Mouse (Mus musculus) CH12.LX (cell line): ENCODE results near the gene Gm21992. TPM values are rescaled to one million over a fixed set of nuclear protein-coding genes. Genes with fewer than 3 reads are reported as not detected.

ENCODE experiments used
- DNase-seq: peaks from one replicate; pipeline ENCODE4 v3.0.0-alpha.2; 2013; ENCODE audit errors: extremely low read depth
- H3K27ac ChIP-seq: 2 replicates; pipeline ENCODE4 v1.5.1; 2012; ENCODE audit warnings: low read depth, mild to moderate bottlenecking, control low read depth, moderate library complexity; ENCODE audit not compliant: insufficient read depth
- H3K27me3 ChIP-seq: replicated peaks from 2 replicates; pipeline ENCODE3; 2012; ENCODE audit warnings: inconsistent platforms
- H3K36me3 ChIP-seq, 2 experiments: replicated peaks in 1 of 2; 2 replicates each; pipeline versions ENCODE3 to v1.6.1; 2012; ENCODE audit warnings: inconsistent platforms in 1 of 2, low read length in 1 of 2, mild to moderate bottlenecking in 1 of 2, mixed read lengths in 1 of 2, moderate library complexity in 1 of 2; ENCODE audit not compliant: control insufficient read depth in 1 of 2, insufficient read depth in 1 of 2
- H3K4me1 ChIP-seq, 2 experiments: 2 replicates each; pipeline ENCODE4 v1.6.1; 2012; ENCODE audit warnings: inconsistent platforms in 1 of 2, moderate library complexity in 1 of 2; ENCODE audit not compliant: insufficient read depth in 2 of 2, control insufficient read depth in 1 of 2
- H3K4me2 ChIP-seq: 2 replicates; pipeline ENCODE4 v1.6.1; 2012; ENCODE audit warnings: low read depth, mild to moderate bottlenecking, control low read depth; ENCODE audit not compliant: poor library complexity, insufficient read depth, severe bottlenecking
- H3K4me3 ChIP-seq, 3 experiments: fragments of 150-350 bp in 1 of 3; sonication (generic) in 1 of 3; replicated peaks in 1 of 3; 2 replicates each; pipeline versions ENCODE3 to v1.5.1; 2011 to 2012; ENCODE audit warnings: low read depth in 2 of 3, low read length in 2 of 3, mild to moderate bottlenecking in 2 of 3, moderate library complexity in 2 of 3, control low read depth in 1 of 3, improper control_type of control experiment in 1 of 3, inconsistent platforms in 1 of 3, mixed read lengths in 1 of 3; ENCODE audit not compliant: poor library complexity in 1 of 3
- H3K79me2 ChIP-seq: replicated peaks from 2 replicates; pipeline ENCODE4 v1.6.1; 2012; ENCODE audit warnings: mild to moderate bottlenecking, moderate library complexity; ENCODE audit not compliant: control insufficient read depth, poor library complexity, insufficient read depth, severe bottlenecking; ENCODE audit errors: extremely low read depth
- H3K9ac ChIP-seq: 2 replicates; pipeline ENCODE4 v1.6.1; 2012; ENCODE audit warnings: low read depth, mild to moderate bottlenecking, control low read depth, moderate library complexity; ENCODE audit not compliant: insufficient read depth
- H3K9me3 ChIP-seq: replicated peaks from 2 replicates; pipeline ENCODE3; 2012; ENCODE audit warnings: low read length, inconsistent platforms, mixed read lengths
- CHD2 ChIP-seq: IDR thresholded peaks from 2 replicates; pipeline ENCODE4 v1.6.1; 2011; ENCODE audit warnings: low read length, improper control_type of control experiment
- CTCF ChIP-seq, 2 experiments: IDR thresholded peaks in 1 of 2; conservative IDR thresholded peaks in 1 of 2; 2 replicates each; pipeline ENCODE4 v1.5.1; 2011 to 2012; ENCODE audit warnings: low read depth in 2 of 2, low read length in 2 of 2, improper control_type of control experiment in 1 of 2, inconsistent platforms in 1 of 2, mild to moderate bottlenecking in 1 of 2, moderate library complexity in 1 of 2
- E2F4 ChIP-seq: IDR thresholded peaks from 2 replicates; pipeline ENCODE4 v1.6.1; 2011; ENCODE audit warnings: low read depth, low read length, improper control_type of control experiment; ENCODE audit not compliant: insufficient replicate concordance
- JUND ChIP-seq: conservative IDR thresholded peaks from 2 replicates; pipeline ENCODE4 v1.6.1; 2011; ENCODE audit warnings: low read depth, low read length, improper control_type of control experiment
- MYC ChIP-seq: IDR thresholded peaks from 2 replicates; pipeline ENCODE4 v1.6.1; 2011; ENCODE audit warnings: low read depth, mild to moderate bottlenecking, improper control_type of control experiment, low read length
- NELFE ChIP-seq: IDR thresholded peaks from 2 replicates; pipeline ENCODE4 v1.6.1; 2011; ENCODE audit warnings: low read depth, low read length, improper control_type of control experiment
- NRF1 ChIP-seq: IDR thresholded peaks from 2 replicates; pipeline ENCODE4 v1.6.1; 2014; ENCODE audit warnings: low read depth, mild to moderate bottlenecking, inconsistent platforms, low read length, improper control_type of control experiment, moderate library complexity
- SMC3 ChIP-seq: IDR thresholded peaks from 2 replicates; pipeline ENCODE4 v1.6.1; 2011; ENCODE audit warnings: low read depth, low read length, improper control_type of control experiment
- TCF12 ChIP-seq: IDR thresholded peaks from 2 replicates; pipeline ENCODE4 v1.6.1; 2014; ENCODE audit warnings: low read depth, mild to moderate bottlenecking, inconsistent platforms, low read length, improper control_type of control experiment
- USF1 ChIP-seq: IDR thresholded peaks from 2 replicates; pipeline ENCODE4 v1.6.1; 2014; ENCODE audit warnings: low read depth, mild to moderate bottlenecking, inconsistent platforms, low read length, improper control_type of control experiment
- USF2 ChIP-seq: conservative IDR thresholded peaks from 2 replicates; pipeline ENCODE4 v1.6.1; 2011; ENCODE audit warnings: low read depth, low read length, improper control_type of control experiment
- ZMIZ1 ChIP-seq: IDR thresholded peaks from 2 replicates; pipeline ENCODE4 v1.6.1; 2012; ENCODE audit warnings: low read depth, mild to moderate bottlenecking, inconsistent platforms, low read length, improper control_type of control experiment
- ZNF384 ChIP-seq: IDR thresholded peaks from 2 replicates; pipeline ENCODE4 v1.6.1; 2012; ENCODE audit warnings: low read depth, low read length, improper control_type of control experiment, inconsistent platforms
- dilution Hi-C: fragments of 300-500 bp; cut with MboI; formaldehyde crosslinking; loops from 2 replicates; pipeline ENCODE4 v1.14.3; 2020; ENCODE audit warnings: low sequenced_read_pairs; ENCODE audit not compliant: extremely low pct_unique_long_range_greater_than_20kb, extremely low pct_ligation_motif_present
- in situ Hi-C: fragments of 300-500 bp; cut with MboI; formaldehyde crosslinking; loops from 3 replicates; pipeline ENCODE4 v1.14.3; 2019; ENCODE audit warnings: low sequenced_read_pairs, low pct_ligation_motif_present, low pct_unique_long_range_greater_than_20kb, mixed read lengths
- polyA plus RNA-seq: library from polyadenylated mRNA; unstranded; fragments of >175 nt; gene quantifications from 2 replicates; pipeline ENCODE4 v1.2.1, GENCODE M21; 2012; ENCODE audit warnings: low read depth; ENCODE audit not compliant: insufficient read length
- total RNA-seq, 2 experiments: library from RNA; depleted of rRNA; stranded (reverse); fragments of 300-350 nt in 1 of 2; fragments of >200 nt in 1 of 2; gene quantifications; 2 replicates each; pipeline ENCODE4 v1.2.3; 2012 to 2014

Gm21992 gene
- total and polyA plus RNA-seq, 3 experiments: 3.9 to 44.3 (median 17.0) TPM

GRCm38 (mm10) chr19:4828444-4829114, 17.2 kb upstream of the Gm21992 start:
- TF ChIP-seq JUND: no peak
- no peak for TF ChIP-seq NELFE
- no peak for TF ChIP-seq E2F4
- no peaks in the 10 kb centered on the region for H3K27me3 ChIP-seq
- H3K27ac ChIP-seq: no peak overlapping the region
- H3K4me2 ChIP-seq: no peak overlapping the region
- H3K9ac ChIP-seq: no peak overlapping the region
- in situ Hi-C loops: no loop called here
- H3K36me3 ChIP-seq: peaks cover 42 to 82% of the 10 kb centered on the region in 2 experiments
- peaks cover 2 to 6% of the 10 kb centered on the region in 2 experiments; a peak in 2 of 4 replicates for H3K4me1 ChIP-seq
- H3K79me2 ChIP-seq: no peaks in the 10 kb centered on the region
- no peaks in the 10 kb centered on the region for H3K9me3 ChIP-seq
- DNase-seq: no peak
- dilution Hi-C loops: no loop called here
- H3K4me3 ChIP-seq: no peak overlapping the region

- in situ Hi-C loops: no loop called here
- peak; percentile 15; the same call in 1 of the 2 replicates for TF ChIP-seq SMC3
- peak in 1 of 2 experiments; percentile 31; a peak in 1 of 4 replicates for TF ChIP-seq CTCF (conservative IDR thresholded peaks at IDR 0.05 in 1 of 2, IDR thresholded peaks at IDR 0.05 in 1 of 2; ENCODE audit: low read depth in 2 of 2, low read length in 2 of 2)
- TF ChIP-seq TCF12: no peak
- no peak for TF ChIP-seq USF1
- TF ChIP-seq ZNF384: peak; percentile 32; the same call in 1 of the 2 replicates
- peaks cover 11 to 16% of the 10 kb centered on the region in 2 experiments for H3K36me3 ChIP-seq
- H3K27ac ChIP-seq: no peak overlapping the region
- no peak overlapping the region for H3K9ac ChIP-seq
- DNase-seq: no peak
- no peaks in the 10 kb centered on the region for H3K4me1 ChIP-seq
- H3K79me2 ChIP-seq: no peaks in the 10 kb centered on the region
- dilution Hi-C loops: no loop called here
- no peaks in the 10 kb centered on the region for H3K27me3 ChIP-seq
- H3K9me3 ChIP-seq: no peaks in the 10 kb centered on the region
- no peak overlapping the region for H3K4me2 ChIP-seq
- no peak overlapping the region for H3K4me3 ChIP-seq
Measured at GRCm38 (mm10) chr19:4820678-4821303, 9.4 kb upstream of the Gm21992 start.

DNA sequence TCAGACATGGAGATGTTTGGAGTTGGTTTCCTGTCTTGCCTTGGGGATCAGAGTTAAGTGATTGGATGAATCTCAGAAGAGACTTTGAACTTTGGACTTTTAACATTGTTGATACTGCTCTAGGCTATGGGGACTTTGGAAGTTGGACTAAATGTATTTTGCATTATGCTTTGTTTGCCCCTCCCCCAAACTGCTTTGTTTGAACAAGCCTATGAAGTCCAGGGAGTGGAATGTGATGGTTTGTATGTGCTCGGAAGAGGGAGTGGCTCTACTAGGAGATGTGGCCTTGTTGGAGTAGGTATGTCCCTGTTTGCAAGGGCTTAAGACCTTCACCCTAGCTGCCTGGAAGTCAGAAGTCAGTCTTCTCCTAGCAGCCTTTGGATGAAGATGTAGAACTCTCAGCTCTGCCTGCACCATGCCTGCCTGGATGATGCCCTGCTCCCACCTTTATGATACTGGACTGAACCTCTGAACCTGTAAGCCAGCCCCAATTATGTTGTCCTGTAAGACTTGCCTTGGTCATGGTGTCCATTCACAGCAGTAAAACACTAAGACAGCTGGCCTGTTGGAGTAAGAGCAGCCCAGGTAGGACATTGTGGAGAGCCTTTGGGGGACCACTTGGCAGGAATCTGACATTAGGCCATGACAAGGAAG, 5.9 kb upstream of the Gm21992 start:
- DNase-seq: no peak
- in situ Hi-C loops (no loop called here), dilution Hi-C loops (no loop called here)
- Histone ChIP-seq H3K27ac (no peak overlapping the region), H3K27me3 (no peaks in the 10 kb centered on the region), H3K4me2 (no peak overlapping the region), H3K9me3 (peaks cover 7% of the 10 kb centered on the region), H3K4me1 (no peaks in the 10 kb centered on the region), H3K36me3 (no peaks in the 10 kb centered on the region), H3K4me3 (no peak overlapping the region), H3K79me2 (peaks cover 2% of the 10 kb centered on the region), H3K9ac (no peak overlapping the region)
- no peak for TF ChIP-seq ZMIZ1
- TF ChIP-seq MYC: no peak
- TF ChIP-seq NRF1: no peak
- no peak for TF ChIP-seq CTCF (conservative IDR thresholded peaks at IDR 0.05 in 1 of 2, IDR thresholded peaks at IDR 0.05 in 1 of 2; ENCODE audit: low read depth in 2 of 2, low read length in 2 of 2)
- no peak for TF ChIP-seq CHD2
- no peak for TF ChIP-seq JUND
- no peak for TF ChIP-seq USF2
